Mouse (Mus musculus) adrenal gland, adult 2 months (tissue): Measurements from ENCODE around the gene Obsl1. TPM values are rescaled to one million over a fixed set of nuclear protein-coding genes. Genes with fewer than 3 reads are reported as not detected.

Experiments used
- DNase-seq: peaks from one replicate; pipeline ENCODE4 v3.0.0; 2021
- polyA plus RNA-seq: library from polyadenylated mRNA; depleted of rRNA; stranded (reverse); fragments of >200 nt; gene quantifications from 2 replicates; pipeline ENCODE4 v1.2.3, GENCODE M21; 2012; rRNA removed
- total RNA-seq, 2 experiments: library from RNA; stranded (reverse); gene quantifications; 2 replicates each; pipeline ENCODE4 v1.2.3; 2021

Gene Obsl1
- total and polyA plus RNA-seq, 3 experiments: 35.9 to 81.5 (median 56.6) TPM

- peak; percentile 87 for DNase-seq
These were observed 70.5 kb downstream of the Obsl1 start, which contains the start of gene Gmppa for GRCm38 (mm10) chr1:75435475-75436328. Gene Gmppa (plus strand): TSS chr1:75435930.

Other genes with a start within 250 kb of the Obsl1 start
- gene Ptprn, start 241.9 kb downstream of the Obsl1 start, total RNA-seq: 10 to 100 TPM; 43.6 to 83.6 TPM
- gene Ptprn, start 241.9 kb downstream of the Obsl1 start, polyA plus RNA-seq: 41.5 and 52.0 TPM in 2 replicates
- 100 to 1,000 TPM; 127 to 192 TPM for gene Resp18, start 228.0 kb downstream of the Obsl1 start, total RNA-seq
- gene Resp18, start 228.0 kb downstream of the Obsl1 start, polyA plus RNA-seq: 46.3 and 69.6 TPM in 2 replicates
- 100 to 1,000 TPM in 1 of 2 experiments, 10 to 100 TPM in 1; 85.2 to 100 TPM for gene Dnpep, start 188.5 kb downstream of the Obsl1 start, total RNA-seq
- 149 and 179 TPM in 2 replicates for gene Dnpep, start 188.5 kb downstream of the Obsl1 start, polyA plus RNA-seq
- 10 to 100 TPM; 16.6 to 31.8 TPM for gene Des, start 146.1 kb downstream of the Obsl1 start, total RNA-seq
- 17.2 and 18.6 TPM in 2 replicates for gene Des, start 146.1 kb downstream of the Obsl1 start, polyA plus RNA-seq
- gene Speg, start 131.2 kb downstream of the Obsl1 start, total RNA-seq: 10 to 100 TPM in 1 of 2 experiments, 1 to 10 TPM in 1; 9.9 to 15.2 TPM
- gene Speg, start 131.2 kb downstream of the Obsl1 start, polyA plus RNA-seq: 56.5 and 93.7 TPM in 2 replicates
- gene Gmppa, start 70.5 kb downstream of the Obsl1 start, total RNA-seq: 10 to 100 TPM; 69.1 to 77.7 TPM
- 137 and 189 TPM in 2 replicates for gene Gmppa, start 70.5 kb downstream of the Obsl1 start, polyA plus RNA-seq
- gene Asic4, start 56.0 kb downstream of the Obsl1 start, total RNA-seq: 1 to 10 TPM; 3.7 to 6.8 TPM
- gene Asic4, start 56.0 kb downstream of the Obsl1 start, polyA plus RNA-seq: 9.5 and 13.6 TPM in 2 replicates
- gene Chpf, start 27.1 kb downstream of the Obsl1 start, total RNA-seq: 10 to 100 TPM; 50.9 to 57.8 TPM
- 250 and 268 TPM in 2 replicates for gene Chpf, start 27.1 kb downstream of the Obsl1 start, polyA plus RNA-seq
- gene Tmem198, start 26.9 kb downstream of the Obsl1 start, total RNA-seq: 1 to 10 TPM; 2.5 to 2.8 TPM
- gene Tmem198, start 26.9 kb downstream of the Obsl1 start, polyA plus RNA-seq: 15.0 and 17.4 TPM in 2 replicates
- gene Inha, start 625 bp upstream of the Obsl1 start, total RNA-seq: 10 to 100 TPM; 15.0 to 38.5 TPM
- 193 and 227 TPM in 2 replicates for gene Inha, start 625 bp upstream of the Obsl1 start, polyA plus RNA-seq
- gene Stk11ip, start 15.1 kb upstream of the Obsl1 start, total RNA-seq: 10 to 100 TPM; 16.6 to 19.3 TPM
- 59.5 and 66.7 TPM in 2 replicates for gene Stk11ip, start 15.1 kb upstream of the Obsl1 start, polyA plus RNA-seq
- gene Slc4a3, start 39.8 kb upstream of the Obsl1 start, total RNA-seq: 100 to 1,000 TPM in 1 of 2 experiments, 10 to 100 TPM in 1; 90.4 to 111 TPM
- gene Slc4a3, start 39.8 kb upstream of the Obsl1 start, polyA plus RNA-seq: 340 and 381 TPM in 2 replicates